ENCODE assay signal across 8 mouse cellular contexts in the genomic region with DNA sequence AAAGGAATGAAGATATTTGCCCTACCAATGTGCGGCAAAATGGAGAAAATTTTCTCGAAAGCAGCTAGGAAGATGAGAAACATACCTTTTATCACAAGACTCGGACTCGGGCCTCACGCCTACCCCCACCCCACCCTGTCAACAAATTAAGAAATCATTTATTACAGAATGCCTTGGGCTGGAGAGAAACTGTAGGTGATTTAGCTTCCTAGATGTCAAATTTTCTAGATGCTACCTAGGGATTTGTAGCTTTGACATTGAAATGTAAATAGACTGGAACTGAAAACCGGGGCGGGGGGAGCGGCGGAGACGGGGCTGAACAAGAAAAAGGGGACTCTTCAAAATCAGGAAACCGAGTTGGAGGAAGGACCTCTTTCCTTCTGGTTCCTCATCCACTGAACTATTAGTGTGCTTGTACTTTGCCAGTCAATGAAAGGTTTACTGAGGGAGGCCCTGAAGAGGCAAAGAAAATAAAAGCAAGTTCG. TPM values are rescaled to one million over a fixed set of nuclear protein-coding genes. Genes with fewer than 3 reads are reported as not detected.
DNase-seq lines count a peak whose midpoint lies in the region; ATAC-seq lines count a peak whose summit lies in the region.

No protein-coding gene starts in this region.

- peak; percentile 33 for ATAC-seq in cerebellum, adult (ENCODE audit: insufficient number of reproducible peaks, low FRiP score, low TSS enrichment)
- no peak for ATAC-seq in heart, embryonic 15.5 days (replicated peaks; ENCODE audit: insufficient number of reproducible peaks, insufficient read depth, low FRiP score, low read depth)
- peak; percentile 71 for ATAC-seq in liver, embryonic 12.5 days
- peak; percentile 77 for ATAC-seq in neural tube, embryonic 13.5 days (ENCODE audit: low read depth)

- H3K27me3 ChIP-seq in heart, embryonic 15.5 days = no peaks in the 10 kb centered on the region
- H3K27me3 ChIP-seq in liver, embryonic 12.5 days (replicated peaks) = no peaks in the 10 kb centered on the region
- H3K27me3 ChIP-seq in neural tube, embryonic 13.5 days = no peaks in the 10 kb centered on the region

- H3K9ac ChIP-seq in heart, embryonic 15.5 days = peak overlapping the region; percentile 40
- H3K9ac ChIP-seq in liver, embryonic 12.5 days = peak overlapping the region; percentile 41
- H3K9ac ChIP-seq in neural tube, embryonic 13.5 days = peak overlapping the region; percentile 63

- WGBS in heart, embryonic 15.5 days = 15% methylated on average over 12 of the region's 12 CpGs
- WGBS in liver, embryonic 12.5 days (ENCODE audit: insufficient replicate concordance) = 19% methylated on average over 12 of the region's 12 CpGs
- 22% methylated on average over 12 of the region's 12 CpGs for WGBS in neural tube, embryonic 13.5 days

- peak overlapping the region; percentile 59 for H3K4me2 ChIP-seq in heart, embryonic 15.5 days
- peak overlapping the region; percentile 60 for H3K4me2 ChIP-seq in liver, embryonic 12.5 days
- peak overlapping the region; percentile 52 for H3K4me2 ChIP-seq in neural tube, embryonic 13.5 days

- peak overlapping the region; percentile 59 for H3K4me3 ChIP-seq in heart, embryonic 15.5 days
- H3K4me3 ChIP-seq in liver, embryonic 12.5 days = peak overlapping the region; percentile 56
- peak overlapping the region; percentile 44 for H3K4me3 ChIP-seq in neural tube, embryonic 13.5 days

- peak overlapping the region; percentile 16; the same call in 1 of the 2 replicates for H3K27ac ChIP-seq in heart, embryonic 15.5 days
- H3K27ac ChIP-seq in liver, embryonic 12.5 days = no peak overlapping the region
- H3K27ac ChIP-seq in neural tube, embryonic 13.5 days (replicated peaks) = peak overlapping the region; percentile 76

- no peak for DNase-seq in cerebellum, adult 8-10 months
- DNase-seq in ovary, postnatal 14 days (ENCODE audit: low spot score) = peak; percentile 6
- DNase-seq in ovary, postnatal 36 days (ENCODE audit: low spot score) = no peak
- DNase-seq in embryo, embryonic 9.5 days (ENCODE audit: extremely low spot score) = no peak

- H3K9me3 ChIP-seq in heart, embryonic 15.5 days (replicated peaks) = no peaks in the 10 kb centered on the region
- H3K9me3 ChIP-seq in liver, embryonic 12.5 days (replicated peaks) = no peaks in the 10 kb centered on the region
- H3K9me3 ChIP-seq in neural tube, embryonic 13.5 days = no peaks in the 10 kb centered on the region

- H3K4me1 ChIP-seq in heart, embryonic 15.5 days (replicated peaks) = no peaks in the 10 kb centered on the region
- no peaks in the 10 kb centered on the region for H3K4me1 ChIP-seq in liver, embryonic 12.5 days
- H3K4me1 ChIP-seq in neural tube, embryonic 13.5 days (replicated peaks) = peaks cover 12% of the 10 kb centered on the region; the same call in 1 of the 2 replicates

- H3K36me3 ChIP-seq in heart, embryonic 15.5 days = no peaks in the 10 kb centered on the region
- no peaks in the 10 kb centered on the region for H3K36me3 ChIP-seq in liver, embryonic 12.5 days
- no peaks in the 10 kb centered on the region for H3K36me3 ChIP-seq in neural tube, embryonic 13.5 days

RNA-seq across cellular contexts. Expression of a gene that starts 0.3 kb away (rescaled TPM):
- polyA plus RNA-seq in heart, embryonic 15.5 days (2015; fragmentation: Nextera tagmentation; extraction: Ambion mirVana) = 6.2 and 7.6 TPM in 2 replicates
- 3.5 and 3.8 TPM in 2 replicates for polyA plus RNA-seq in liver, embryonic 12.5 days (2016; fragmentation: Nextera tagmentation; extraction: Ambion mirVana)
- polyA plus RNA-seq in neural tube, embryonic 13.5 days (2015; fragmentation: Nextera tagmentation; extraction: Ambion mirVana) = 86.5 and 96.1 TPM in 2 replicates

RNA-seq across cellular contexts. Expression of a gene that starts 52.8 kb away (rescaled TPM):
- 1.0 and 1.5 TPM in 2 replicates for polyA plus RNA-seq in heart, embryonic 15.5 days (2015; fragmentation: Nextera tagmentation; extraction: Ambion mirVana)
- 0.46 and 0.48 TPM in 2 replicates for polyA plus RNA-seq in liver, embryonic 12.5 days (2016; fragmentation: Nextera tagmentation; extraction: Ambion mirVana)
- polyA plus RNA-seq in neural tube, embryonic 13.5 days (2015; fragmentation: Nextera tagmentation; extraction: Ambion mirVana) = 2.4 and 2.7 TPM in 2 replicates

Comparison
In these comparisons a context has a peak if more than half of its experiments do, and no peak if none do; other contexts are left out.
1. RNA of a gene that starts 0.3 kb away (polyA plus RNA-seq): 86.5 to 96.1 TPM in neural tube, embryonic 13.5 days; 6.2 to 7.6 TPM in heart, embryonic 15.5 days and 3.5 to 3.8 TPM in liver, embryonic 12.5 days; every median in the first group is over 10 times any median in the second.
2. Peak in every context shown above with its lines, with median percentiles within 50 percentile points of each other: H3K4me2 ChIP-seq, H3K4me3 ChIP-seq and H3K9ac ChIP-seq.